Mouse (Mus musculus) liver, postnatal 0 days (tissue): Measurements from ENCODE around the gene Npdc1. TPM values are rescaled to one million over a fixed set of nuclear protein-coding genes. Genes with fewer than 3 reads are reported as not detected.

Experiments
- ATAC-seq: fragments of 200-750 bp; cut with Nextera tagmentation; 2 replicates; pipeline ENCODE4 v1.8.0; 2017; ENCODE audit warnings: mild to moderate bottlenecking, moderate library complexity
- DNase-seq: peaks from one replicate; pipeline ENCODE4 v3.0.0-alpha.2; 2016
- H3K27ac ChIP-seq: fragments of 300-500 bp; sonication (generic); 2 replicates; pipeline ENCODE4 v1.5.1; 2014; ENCODE audit warnings: antibody characterized with exemption, moderate library complexity, mild to moderate bottlenecking, low read depth
- H3K27me3 ChIP-seq: fragments of 300-500 bp; sonication (generic); 2 replicates; pipeline ENCODE4 v1.6.1; 2014; ENCODE audit warnings: low read length, control low read depth, mixed read lengths; ENCODE audit not compliant: insufficient read depth
- H3K36me3 ChIP-seq: fragments of 300-500 bp; sonication (generic); replicated peaks from 2 replicates; pipeline ENCODE4 v1.6.1; 2014; ENCODE audit warnings: mild to moderate bottlenecking, control low read depth, low read length, moderate library complexity, mixed read lengths; ENCODE audit not compliant: insufficient read depth
- H3K4me1 ChIP-seq: fragments of 300-500 bp; sonication (generic); 2 replicates; pipeline ENCODE4 v1.6.1; 2014; ENCODE audit warnings: antibody characterized with exemption, mild to moderate bottlenecking, control low read depth; ENCODE audit not compliant: insufficient read depth
- H3K4me2 ChIP-seq: fragments of 300-500 bp; sonication (generic); 2 replicates; pipeline ENCODE4 v1.6.1; 2014; ENCODE audit warnings: low read depth, mild to moderate bottlenecking, low read length, moderate library complexity, mixed read lengths
- H3K4me3 ChIP-seq: fragments of 300-500 bp; sonication (generic); 2 replicates; pipeline ENCODE4 v1.5.1; 2014; ENCODE audit warnings: low read depth, low read length
- H3K9ac ChIP-seq: fragments of 300-500 bp; sonication (generic); replicated peaks from 2 replicates; pipeline ENCODE4 v1.6.1; 2014; ENCODE audit warnings: mild to moderate bottlenecking, moderate library complexity
- H3K9me3 ChIP-seq: fragments of 300-500 bp; sonication (generic); 2 replicates; pipeline ENCODE4 v1.6.1; 2016; ENCODE audit warnings: mild to moderate bottlenecking, control low read depth, low read length, mixed read lengths
- CTCF ChIP-seq: sonication (generic); IDR thresholded peaks from 2 replicates; pipeline ENCODE4 v1.5.1; 2016; ENCODE audit warnings: antibody characterized with exemption, low read depth
- EP300 ChIP-seq: IDR thresholded peaks from 2 replicates; pipeline ENCODE4 v1.6.1; 2016; ENCODE audit warnings: antibody characterized with exemption, low read depth, mild to moderate bottlenecking
- WGBS: fragments of 180-500 bp; shearing (Covaris S2); extraction: QIAGEN DNeasy Blood & Tissue Kit; methylation state at CpG from one replicate; pipeline ENCODE4 v1.1.7; 2014; ENCODE audit not compliant: insufficient replicate concordance; 5-methylcytosine and 5-hydroxymethylcytosine counted together
- polyA plus RNA-seq: library from polyadenylated mRNA; unstranded; fragments of >200 nt; fragmentation: Nextera tagmentation; extraction: Ambion mirVana; gene quantifications from 2 replicates; pipeline ENCODE4 v1.2.1, GENCODE M21; 2015

The Npdc1 gene
- polyA plus RNA-seq, 1 experiment from 2014 or later, result 5.2 TPM

DNA sequence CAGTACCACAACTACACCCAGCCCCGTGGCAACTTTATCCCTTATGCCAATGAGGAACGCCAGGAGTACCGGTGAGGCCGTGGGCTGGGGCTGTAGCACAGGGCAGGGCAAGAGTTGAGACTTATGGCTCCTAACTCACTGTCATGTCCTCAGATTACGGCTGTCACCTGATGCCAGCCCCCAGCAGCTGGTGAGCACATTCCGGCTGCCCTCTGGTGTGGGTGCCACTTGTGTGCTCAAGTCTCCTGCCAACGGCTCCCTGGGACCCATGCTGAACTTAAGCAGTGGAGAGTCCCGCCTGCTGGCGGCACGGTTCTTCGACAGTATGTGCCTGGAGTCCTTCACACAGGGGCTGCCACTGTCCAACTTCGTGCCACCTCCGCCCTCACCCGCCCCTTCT, 43.5 kb downstream of the Npdc1 start:
- ATAC-seq (no peak), DNase-seq (no peak)
- no peak overlapping the region for H3K4me3 ChIP-seq
- H3K27ac ChIP-seq, result no peak overlapping the region
- no peak overlapping the region for H3K4me2 ChIP-seq
- H3K27me3 ChIP-seq, result no peaks in the 10 kb centered on the region
- WGBS, result 89% methylated on average over 14 of the region's 14 CpGs
- no peaks in the 10 kb centered on the region for H3K4me1 ChIP-seq
- TF ChIP-seq CTCF (no peak), EP300 (no peak)
- no peaks in the 10 kb centered on the region for H3K9me3 ChIP-seq
- no peak overlapping the region for H3K9ac ChIP-seq
- H3K36me3 ChIP-seq, result peaks cover 7% of the 10 kb centered on the region; the same call in 1 of the 2 replicates

DNA sequence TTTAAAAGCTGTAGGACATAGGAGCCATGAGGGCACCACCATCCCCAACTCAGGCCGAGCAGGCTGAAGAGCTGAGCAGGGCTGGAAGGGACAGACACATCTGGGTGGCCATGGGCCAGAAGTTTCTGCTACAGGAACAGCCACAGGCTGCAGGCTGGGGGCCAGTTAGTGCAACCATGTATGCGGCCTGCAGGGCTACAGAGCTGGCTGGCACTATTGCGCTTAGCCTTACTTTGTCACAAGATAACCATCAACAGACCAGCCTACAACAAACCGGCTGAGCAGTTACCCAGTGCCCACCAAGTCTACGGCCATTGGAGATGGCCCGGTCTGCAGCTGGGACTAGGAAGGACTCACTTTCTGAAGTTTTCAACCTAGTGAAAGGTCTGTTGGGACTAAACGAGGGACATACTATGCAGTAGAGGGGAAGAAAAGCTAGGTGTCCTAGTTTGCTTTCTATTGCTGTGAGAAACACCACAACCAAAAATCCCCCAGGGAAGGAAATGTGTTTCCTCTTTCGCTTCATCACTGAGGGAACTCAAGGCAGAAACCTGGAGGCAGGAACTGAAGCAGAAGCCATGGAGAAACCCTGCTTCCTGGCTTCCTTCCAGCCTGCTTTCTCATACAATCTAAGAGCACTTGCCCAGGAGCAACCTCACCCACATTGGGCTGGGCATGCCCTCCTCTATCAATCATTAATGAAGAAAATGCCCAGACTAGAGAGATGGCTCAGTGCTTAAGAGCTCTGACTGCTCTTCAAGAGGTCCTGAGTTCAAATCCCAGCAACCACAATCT, 51.9 kb downstream of the Npdc1 start:
- no peaks in the 10 kb centered on the region for H3K36me3 ChIP-seq
- no peak for ATAC-seq
- no peak for DNase-seq
- WGBS, result 58% methylated on average over 8 of the region's 8 CpGs
- TF ChIP-seq CTCF (no peak), EP300 (no peak)
- H3K9ac ChIP-seq, result no peak overlapping the region
- H3K4me1 ChIP-seq, result peaks cover 4% of the 10 kb centered on the region; the same call in 1 of the 2 replicates
- H3K27me3 ChIP-seq, result no peaks in the 10 kb centered on the region
- H3K4me2 ChIP-seq, result no peak overlapping the region
- no peak overlapping the region for H3K27ac ChIP-seq
- no peak overlapping the region for H3K4me3 ChIP-seq
- no peaks in the 10 kb centered on the region for H3K9me3 ChIP-seq

DNA sequence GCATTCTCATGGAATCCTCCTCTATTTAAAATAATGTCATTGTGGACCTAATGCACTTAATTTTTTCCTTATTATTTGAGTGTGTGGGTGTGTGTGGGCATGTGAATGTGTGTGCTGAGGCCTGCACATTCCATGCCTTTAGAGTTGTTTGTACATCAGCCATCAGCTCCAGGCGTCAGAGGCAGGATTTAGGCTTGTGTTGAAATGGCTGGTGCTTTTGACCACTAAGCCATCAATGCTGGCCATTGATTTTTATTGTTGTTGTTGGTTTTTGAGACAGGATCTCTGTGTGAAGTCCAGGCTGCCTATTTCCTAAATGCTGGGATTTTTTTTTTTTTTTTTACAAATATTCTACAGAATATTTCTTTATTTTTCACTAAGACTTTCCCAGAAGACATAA, 53.8 kb downstream of the Npdc1 start:
- Histone ChIP-seq H3K27me3 (no peaks in the 10 kb centered on the region), H3K27ac (no peak overlapping the region), H3K4me2 (no peak overlapping the region), H3K9me3 (no peaks in the 10 kb centered on the region), H3K36me3 (0 out of 2 replicates have a peak, but pooled peaks cover 3% of the 10 kb centered on the region), H3K4me1 (peaks cover 4% of the 10 kb centered on the region; the same call in 1 of the 2 replicates), H3K9ac (no peak overlapping the region), H3K4me3 (no peak overlapping the region)
- DNase-seq (no peak), ATAC-seq (peak; percentile 85)
- WGBS, result 61% methylated on average over 1 of the region's 1 CpGs
- no peak for TF ChIP-seq CTCF
- no peak for TF ChIP-seq EP300

DNA sequence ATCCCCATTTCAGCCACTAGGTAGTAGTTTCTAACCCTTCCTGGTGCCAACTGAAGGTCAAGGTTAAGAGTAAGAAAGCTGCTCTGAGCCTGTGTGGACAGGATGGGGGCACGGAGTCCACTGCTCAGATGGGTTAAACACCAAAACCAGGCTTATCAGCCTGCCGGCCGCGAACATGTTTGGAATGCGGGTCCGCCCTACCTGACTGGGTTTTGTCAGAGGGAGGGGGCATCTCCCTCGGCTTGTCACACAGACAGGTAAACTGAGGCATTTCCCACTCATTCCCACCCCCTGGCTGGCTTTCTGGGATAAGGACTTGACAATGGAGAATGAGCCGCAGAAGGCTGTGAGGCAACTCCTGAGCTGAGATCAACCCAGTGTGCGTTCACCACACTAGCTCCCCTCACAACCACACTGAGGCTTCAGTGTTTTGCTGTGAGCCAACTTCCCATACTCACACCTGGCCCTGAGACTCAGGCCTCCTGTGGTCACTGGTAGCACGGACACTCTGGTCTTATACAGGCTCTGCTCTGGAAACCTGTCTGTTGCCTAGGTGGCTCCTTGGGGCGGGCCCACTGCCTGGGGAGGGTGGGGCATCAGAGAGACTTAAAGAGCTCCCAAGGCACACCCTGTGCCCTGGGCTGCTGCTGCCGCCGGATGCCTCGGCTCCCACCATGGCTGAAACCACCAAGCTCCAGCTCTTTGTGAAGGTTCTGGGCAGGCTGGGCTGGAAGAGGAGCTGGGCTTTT, 57.2 kb downstream of the Npdc1 start, which contains the start of gene Clic3:
Gene Clic3 (plus strand): TSS at position 634 of the 749 bp plus-strand sequence.
- Histone ChIP-seq H3K27me3 (no peaks in the 10 kb centered on the region), H3K9me3 (no peaks in the 10 kb centered on the region), H3K27ac (no peak within 1 kb of the TSS), H3K4me1 (peaks cover 19% of the 10 kb centered on the region), H3K36me3 (0 out of 2 replicates have a peak, but pooled peaks cover 9% of the 10 kb centered on the region), H3K9ac (no peak within 1 kb of the TSS), H3K4me2 (no peak within 1 kb of the TSS), H3K4me3 (no peak within 1 kb of the TSS)
- TF ChIP-seq EP300, result no peak
- no peak for TF ChIP-seq CTCF
- ATAC-seq (no peak), DNase-seq (no peak)
- WGBS, result 54% methylated on average over 14 of the region's 14 CpGs

DNA sequence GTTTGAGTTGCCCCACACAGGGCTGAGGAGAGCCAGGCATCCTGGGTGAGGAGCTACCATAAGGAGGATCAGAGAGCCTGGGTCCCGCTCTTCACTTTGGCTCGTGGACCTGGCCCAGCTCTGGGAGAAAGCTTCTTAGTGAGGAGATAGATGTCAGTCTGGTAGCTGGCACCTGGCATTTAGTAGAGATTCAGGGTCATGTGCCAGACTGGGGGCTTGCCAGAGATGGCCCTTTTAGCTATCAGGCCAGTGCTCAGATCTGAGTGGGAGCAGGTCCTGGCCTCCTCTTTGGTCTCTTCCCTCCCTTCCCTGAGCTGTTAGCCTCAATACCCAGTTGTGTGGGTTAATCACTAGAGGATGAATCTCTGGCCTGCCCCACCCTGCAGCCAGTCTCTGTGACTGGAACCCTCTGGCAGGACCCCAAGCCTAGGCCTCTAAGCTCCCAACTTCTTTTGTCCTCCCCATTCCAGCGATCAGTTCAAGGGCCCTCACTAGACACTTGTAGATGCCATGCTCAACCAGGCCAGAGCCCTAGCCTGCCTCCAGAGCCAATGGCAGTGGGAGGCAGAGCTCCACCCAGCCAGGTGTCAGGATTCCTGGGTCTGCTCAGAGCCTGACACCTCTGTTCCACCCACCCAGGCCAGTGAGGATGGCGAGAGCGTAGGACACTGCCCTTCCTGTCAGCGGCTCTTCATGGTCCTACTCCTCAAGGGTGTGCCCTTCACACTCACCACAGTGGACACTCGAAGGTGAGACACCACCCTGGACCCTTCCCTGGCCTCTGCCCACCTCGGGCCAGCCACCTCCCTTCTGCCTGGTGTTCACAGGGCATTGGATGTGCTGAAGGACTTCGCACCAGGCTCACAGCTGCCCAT, 58.1 kb downstream of the Npdc1 start:
- Histone ChIP-seq H3K4me1 (peaks cover 23% of the 10 kb centered on the region), H3K4me3 (no peak overlapping the region), H3K27me3 (no peaks in the 10 kb centered on the region), H3K4me2 (no peak overlapping the region), H3K9me3 (no peaks in the 10 kb centered on the region), H3K36me3 (0 out of 2 replicates have a peak, but pooled peaks cover 9% of the 10 kb centered on the region), H3K9ac (no peak overlapping the region), H3K27ac (no peak overlapping the region)
- no peak for ATAC-seq
- WGBS, result 77% methylated on average over 9 of the region's 9 CpGs
- TF ChIP-seq CTCF, result no peak
- no peak for TF ChIP-seq EP300
- DNase-seq, result no peak
